Mouse (Mus musculus) intestine, embryonic 15.5 days (tissue): ENCODE results near the gene Tgfbr2. TPM values are rescaled to one million over a fixed set of nuclear protein-coding genes. Genes with fewer than 3 reads are reported as not detected.
A peak's percentile ranks its signal among the peaks of the same experiment; 100 is the strongest.

Source experiments
- ATAC-seq: fragments of 200-750 bp; cut with Nextera tagmentation; 2 replicates; pipeline ENCODE4 v1.8.0; 2017; ENCODE audit warnings: moderate TSS enrichment, moderate library complexity
- H3K27ac ChIP-seq: fragments of 300-500 bp; sonication (generic); 2 replicates; pipeline ENCODE4 v1.5.1; 2015; ENCODE audit warnings: mild to moderate bottlenecking, inconsistent platforms
- H3K27me3 ChIP-seq: fragments of 300-500 bp; sonication (generic); replicated peaks from 2 replicates; pipeline ENCODE4 v1.6.1; 2015; ENCODE audit warnings: inconsistent platforms
- H3K36me3 ChIP-seq: fragments of 300-500 bp; sonication (generic); 2 replicates; pipeline ENCODE4 v1.6.1; 2015; ENCODE audit warnings: inconsistent platforms
- H3K4me1 ChIP-seq: fragments of 300-500 bp; sonication (generic); replicated peaks from 2 replicates; pipeline ENCODE4 v1.6.1; 2015; ENCODE audit warnings: inconsistent platforms
- H3K4me2 ChIP-seq: fragments of 300-500 bp; sonication (generic); replicated peaks from 2 replicates; pipeline ENCODE4 v1.6.1; 2015; ENCODE audit warnings: mild to moderate bottlenecking, inconsistent platforms
- H3K4me3 ChIP-seq: fragments of 300-500 bp; sonication (generic); replicated peaks from 2 replicates; pipeline ENCODE4 v1.5.1; 2015; ENCODE audit warnings: inconsistent platforms
- H3K9ac ChIP-seq: fragments of 300-500 bp; sonication (generic); 2 replicates; pipeline ENCODE4 v1.6.1; 2015; ENCODE audit warnings: inconsistent platforms
- H3K9me3 ChIP-seq: fragments of 300-500 bp; sonication (generic); 2 replicates; pipeline ENCODE4 v1.6.1; 2016; ENCODE audit warnings: inconsistent platforms
- WGBS: fragments of 180-500 bp; shearing (Covaris S2); methylation state at CpG from one replicate; pipeline ENCODE4 v1.1.7; 2015; 5-methylcytosine and 5-hydroxymethylcytosine counted together
- polyA plus RNA-seq: library from polyadenylated mRNA; unstranded; fragments of >200 nt; fragmentation: Nextera tagmentation; extraction: Ambion mirVana; gene quantifications from 2 replicates; pipeline ENCODE4 v1.2.1, GENCODE M21; 2015

The Tgfbr2 gene
- polyA plus RNA-seq, 1 experiment from 2014 or later: 31.8 TPM

DNA sequence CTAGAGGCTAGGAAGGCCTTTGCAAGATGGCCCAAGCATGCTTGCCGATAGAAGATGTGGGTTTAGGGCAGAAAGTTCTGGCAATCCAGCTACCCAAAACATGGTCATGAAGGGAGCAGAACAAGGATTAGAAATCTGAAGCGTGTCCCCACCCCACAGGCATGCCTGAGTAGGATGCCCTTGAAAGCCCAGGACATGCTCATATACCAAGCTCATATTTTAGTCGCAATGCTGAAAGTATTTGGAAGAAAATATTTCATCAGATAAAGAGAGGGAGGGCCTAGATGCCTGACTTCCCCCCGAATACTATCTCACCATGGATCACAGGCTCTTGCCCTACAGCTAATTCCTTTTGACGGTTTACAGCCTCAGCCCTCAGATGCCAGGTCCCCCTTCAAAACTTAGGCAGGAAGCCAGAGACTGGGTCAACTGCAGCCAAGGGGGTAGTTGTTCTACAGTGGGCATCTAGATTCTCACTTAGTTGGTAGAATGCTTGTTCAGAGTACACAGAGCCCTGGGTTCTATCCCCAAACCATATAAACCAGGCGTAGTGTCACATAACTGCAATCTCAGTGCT lies 7.8 kb downstream of the Tgfbr2 start:
- Histone ChIP-seq H3K4me3 (no peak overlapping the region), H3K9ac (no peak overlapping the region), H3K27me3 (no peaks in the 10 kb centered on the region), H3K4me1 (peaks cover 19% of the 10 kb centered on the region), H3K4me2 (no peak overlapping the region), H3K9me3 (no peaks in the 10 kb centered on the region), H3K27ac (no peak overlapping the region), H3K36me3 (0 out of 2 replicates have a peak, but pooled peaks cover 4% of the 10 kb centered on the region)
- no peak for ATAC-seq
- 76% methylated on average over 6 of the region's 6 CpGs for WGBS

DNA sequence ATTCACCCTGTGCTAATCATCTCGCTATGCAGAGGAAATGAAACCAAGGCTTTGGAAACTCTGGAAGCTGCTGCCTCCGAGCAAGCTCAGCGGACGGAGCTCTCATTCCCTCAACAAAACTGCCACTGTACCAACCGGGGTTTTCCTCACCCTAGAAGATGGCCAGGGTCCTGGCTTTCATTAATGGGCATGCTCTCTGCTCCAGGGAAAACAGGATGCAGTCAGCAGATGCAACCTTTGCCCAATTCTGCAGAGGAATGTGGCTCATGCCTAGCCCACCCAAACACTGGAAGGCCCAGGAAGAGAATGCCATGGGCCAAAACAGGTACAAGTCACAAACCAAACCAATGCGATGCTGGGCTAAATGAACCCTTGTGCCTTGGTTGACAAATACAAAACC lies 8.8 kb downstream of the Tgfbr2 start:
- Histone ChIP-seq H3K36me3 (0 out of 2 replicates have a peak, but pooled peaks cover 4% of the 10 kb centered on the region), H3K9me3 (no peaks in the 10 kb centered on the region), H3K4me2 (no peak overlapping the region), H3K9ac (no peak overlapping the region), H3K4me1 (peaks cover 16% of the 10 kb centered on the region; the same call in 1 of the 2 replicates), H3K27ac (no peak overlapping the region; the same call in 1 of the 2 replicates), H3K4me3 (no peak overlapping the region), H3K27me3 (no peaks in the 10 kb centered on the region)
- no peak for ATAC-seq
- 83% methylated on average over 6 of the region's 6 CpGs for WGBS

DNA sequence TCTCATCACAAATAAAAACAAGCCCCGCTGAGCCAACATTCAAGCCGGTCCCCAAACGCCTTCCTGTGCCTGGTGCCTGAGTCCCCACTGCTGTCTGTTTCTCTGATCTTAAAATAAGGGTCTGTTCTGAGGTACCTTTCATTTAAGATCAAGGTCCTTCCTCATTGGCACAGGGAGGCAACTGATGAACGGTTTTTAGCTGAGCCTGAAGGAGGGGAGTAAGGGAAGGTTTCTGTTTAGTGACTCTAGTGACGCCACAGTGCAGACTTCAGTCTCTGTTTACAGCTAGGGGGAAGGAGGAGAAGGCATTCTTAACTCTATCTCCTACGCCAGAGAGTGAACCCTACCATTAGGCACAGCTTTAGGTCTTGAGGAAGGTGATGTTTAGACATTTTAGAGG lies 11.3 kb downstream of the Tgfbr2 start:
- Histone ChIP-seq H3K27me3 (no peaks in the 10 kb centered on the region), H3K9me3 (no peaks in the 10 kb centered on the region), H3K36me3 (0 out of 2 replicates have a peak, but pooled peaks cover 4% of the 10 kb centered on the region), H3K27ac (no peak overlapping the region), H3K4me1 (peaks cover 10% of the 10 kb centered on the region; the same call in 1 of the 2 replicates), H3K9ac (no peak overlapping the region), H3K4me2 (no peak overlapping the region), H3K4me3 (no peak overlapping the region)
- 66% methylated on average over 6 of the region's 6 CpGs for WGBS
- no peak for ATAC-seq

DNA sequence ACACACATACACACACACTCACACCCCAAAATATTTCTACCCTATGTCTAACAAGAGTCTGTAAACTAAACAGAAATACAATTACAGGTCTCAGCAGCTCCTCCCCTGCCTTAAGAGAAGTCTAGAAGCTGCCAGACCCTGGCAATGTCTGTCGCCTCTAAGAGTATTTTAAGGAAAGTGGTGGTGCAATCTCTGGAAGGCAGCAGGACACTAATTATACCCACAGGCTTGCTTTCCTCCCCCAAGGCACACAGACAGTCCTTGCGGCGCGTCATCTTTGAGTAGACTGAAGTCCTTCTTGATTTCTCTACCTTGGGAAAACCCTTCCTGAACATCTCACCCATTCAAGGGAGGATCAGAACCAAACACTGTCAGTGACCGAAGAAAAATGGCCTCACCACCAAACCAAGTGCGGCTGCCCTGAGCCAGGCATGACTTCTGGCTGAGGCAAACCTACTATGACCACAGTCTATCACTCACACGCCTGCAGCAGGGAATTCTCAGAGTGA lies 12.2 kb downstream of the Tgfbr2 start:
- H3K4me1 ChIP-seq: peaks cover 10% of the 10 kb centered on the region; the same call in 1 of the 2 replicates
- H3K9ac ChIP-seq: no peak overlapping the region
- H3K27me3 ChIP-seq: no peaks in the 10 kb centered on the region
- 91% methylated on average over 7 of the region's 7 CpGs for WGBS
- H3K4me3 ChIP-seq: no peak overlapping the region
- H3K27ac ChIP-seq: no peak overlapping the region
- no peaks in the 10 kb centered on the region for H3K9me3 ChIP-seq
- no peak overlapping the region for H3K4me2 ChIP-seq
- no peak for ATAC-seq
- H3K36me3 ChIP-seq: 0 out of 2 replicates have a peak, but pooled peaks cover 4% of the 10 kb centered on the region

DNA sequence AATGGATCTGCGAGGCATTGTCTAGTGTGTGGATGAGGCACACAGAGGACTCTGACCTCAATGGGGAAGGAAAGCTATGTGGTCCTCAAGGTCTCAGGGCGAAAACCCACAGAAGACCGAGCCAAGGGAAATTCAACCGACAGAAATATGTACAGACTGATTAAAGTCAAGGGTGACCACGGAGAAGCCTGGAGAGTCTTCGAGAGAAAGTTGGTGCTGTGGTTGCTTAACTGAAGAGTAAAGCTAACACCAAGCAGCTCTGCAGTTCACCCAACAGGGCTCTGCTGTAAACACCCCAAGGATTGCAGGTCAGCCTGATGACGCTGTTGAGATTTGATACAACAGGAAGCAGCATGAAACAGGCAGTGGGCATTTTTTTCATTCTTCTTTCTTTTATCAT lies 14.3 kb downstream of the Tgfbr2 start:
- 80% methylated on average over 7 of the region's 7 CpGs for WGBS
- H3K9me3 ChIP-seq: no peaks in the 10 kb centered on the region
- H3K27ac ChIP-seq: no peak overlapping the region
- H3K4me1 ChIP-seq: peaks cover 4% of the 10 kb centered on the region; the same call in 1 of the 2 replicates
- H3K36me3 ChIP-seq: 0 out of 2 replicates have a peak, but pooled peaks cover 4% of the 10 kb centered on the region
- no peak overlapping the region for H3K9ac ChIP-seq
- no peak for ATAC-seq
- H3K4me3 ChIP-seq: no peak overlapping the region
- H3K4me2 ChIP-seq: no peak overlapping the region
- no peaks in the 10 kb centered on the region for H3K27me3 ChIP-seq

DNA sequence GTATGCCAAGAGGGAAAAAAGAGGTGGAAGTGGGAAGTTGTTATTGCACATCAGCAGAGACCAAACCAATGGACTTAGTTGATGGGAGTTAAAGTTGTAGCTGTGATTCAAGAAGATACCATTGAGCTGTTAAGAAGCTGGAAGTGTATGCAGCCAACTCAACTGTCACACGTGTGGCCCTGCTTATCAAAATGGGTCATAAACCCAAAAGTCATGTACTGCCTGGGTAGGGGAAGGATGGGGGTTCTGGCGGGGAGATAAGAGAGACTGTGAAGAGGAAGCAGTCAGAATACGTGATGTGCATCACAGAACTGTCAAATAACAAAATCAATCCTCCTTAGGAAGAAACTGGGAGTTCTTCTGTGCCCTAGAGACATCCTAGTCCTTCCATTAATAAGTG lies 15.1 kb downstream of the Tgfbr2 start:
- H3K4me3 ChIP-seq: no peak overlapping the region
- H3K4me1 ChIP-seq: peaks cover 4% of the 10 kb centered on the region; the same call in 1 of the 2 replicates
- H3K27me3 ChIP-seq: no peaks in the 10 kb centered on the region
- H3K4me2 ChIP-seq: no peak overlapping the region
- H3K9me3 ChIP-seq: no peaks in the 10 kb centered on the region
- WGBS: 76% methylated on average over 3 of the region's 3 CpGs
- ATAC-seq: no peak
- H3K36me3 ChIP-seq: peaks cover 9% of the 10 kb centered on the region
- H3K9ac ChIP-seq: no peak overlapping the region
- no peak overlapping the region for H3K27ac ChIP-seq

DNA sequence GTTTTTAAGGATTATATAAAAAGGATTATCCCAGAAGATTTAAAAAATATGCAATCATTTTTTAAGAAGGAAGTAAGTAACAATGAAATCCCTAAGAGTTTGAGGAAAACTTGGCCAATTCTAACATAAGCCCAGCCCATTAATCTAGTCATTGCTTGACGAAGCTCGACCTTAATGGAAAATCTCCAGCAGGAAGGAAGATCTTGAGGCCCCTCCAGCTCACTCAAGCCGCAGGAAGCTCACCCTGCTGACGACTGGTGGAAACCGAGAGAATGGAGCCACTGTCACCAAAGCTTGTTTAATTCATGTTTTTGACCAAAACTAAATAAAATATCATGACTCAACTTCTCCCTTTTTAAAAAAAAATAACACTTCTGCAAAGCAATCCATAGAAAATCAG lies 18.7 kb downstream of the Tgfbr2 start:
- Histone ChIP-seq H3K4me1 (peaks cover 14% of the 10 kb centered on the region; the same call in 1 of the 2 replicates), H3K9me3 (no peaks in the 10 kb centered on the region), H3K9ac (no peak overlapping the region), H3K27ac (no peak overlapping the region), H3K4me2 (no peak overlapping the region), H3K4me3 (no peak overlapping the region), H3K27me3 (no peaks in the 10 kb centered on the region), H3K36me3 (peaks cover 5% of the 10 kb centered on the region)
- ATAC-seq: no peak
- 77% methylated on average over 5 of the region's 5 CpGs for WGBS

DNA sequence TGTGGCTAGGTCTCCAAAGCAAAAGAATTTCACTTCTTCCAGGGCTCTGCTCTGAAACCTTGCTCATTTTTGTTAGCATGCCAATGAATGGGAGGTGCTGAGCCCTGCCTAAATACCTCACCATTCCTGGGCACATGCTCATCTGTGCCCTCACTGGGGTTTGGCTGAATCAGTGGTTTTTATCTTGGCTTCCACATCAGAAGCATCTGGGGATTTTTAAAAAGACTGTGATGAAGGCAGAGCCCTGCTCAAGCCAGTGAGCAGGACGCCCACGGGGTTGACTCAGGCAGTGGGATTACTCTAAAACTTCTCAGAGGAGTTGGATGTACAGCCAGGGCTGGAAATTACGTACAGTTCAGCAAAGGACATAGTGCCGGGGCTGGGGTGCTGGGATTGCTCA lies 22.3 kb downstream of the Tgfbr2 start:
- Histone ChIP-seq H3K4me1 (peaks cover 15% of the 10 kb centered on the region; the same call in 1 of the 2 replicates), H3K4me3 (no peak overlapping the region), H3K36me3 (peaks cover 5% of the 10 kb centered on the region), H3K9ac (no peak overlapping the region), H3K27ac (0 out of 2 replicates have a peak overlapping the region, but pooled peaks have one; percentile 49), H3K27me3 (no peaks in the 10 kb centered on the region), H3K4me2 (no peak overlapping the region), H3K9me3 (no peaks in the 10 kb centered on the region)
- WGBS: 78% methylated on average over 4 of the region's 4 CpGs
- no peak; the same call in 1 of the 2 replicates for ATAC-seq

DNA sequence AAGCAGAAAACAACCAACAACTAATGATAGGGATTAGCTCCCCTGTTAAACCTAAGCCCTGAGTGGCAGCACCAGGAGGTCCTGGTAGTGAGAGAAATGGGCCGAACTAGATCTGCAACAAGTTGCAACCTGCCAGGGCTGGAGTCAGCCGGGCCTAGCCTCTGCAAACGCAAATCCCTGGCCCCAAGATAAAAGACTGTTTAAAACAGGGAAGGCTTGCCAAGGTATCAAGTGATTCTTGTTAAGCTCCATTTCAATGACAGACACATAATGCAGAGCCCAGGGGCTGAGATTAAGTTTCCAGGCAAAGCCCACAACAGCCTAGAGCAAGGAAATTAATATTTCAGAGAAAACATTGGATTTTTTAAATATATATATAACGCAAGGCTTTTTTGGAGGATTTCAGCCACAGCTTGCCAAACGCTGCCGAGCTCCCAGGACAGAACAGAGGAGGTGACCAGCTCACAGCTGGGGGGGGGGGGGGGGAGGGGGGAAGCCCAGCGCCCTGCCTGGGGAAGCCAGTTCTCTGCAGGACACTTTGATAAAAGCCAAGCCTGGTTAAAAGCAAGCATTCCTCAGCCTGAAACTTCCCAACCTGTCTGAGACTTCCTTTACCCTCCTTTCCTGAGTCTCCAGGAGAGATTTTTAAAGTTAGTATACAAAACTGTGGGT lies 24.3 kb downstream of the Tgfbr2 start:
- 0 out of 2 replicates have a peak, but pooled peaks have one; percentile 11 for ATAC-seq
- 34% methylated on average over 7 of the region's 7 CpGs for WGBS
- Histone ChIP-seq H3K27me3 (no peaks in the 10 kb centered on the region), H3K4me3 (no peak overlapping the region), H3K9ac (no peak overlapping the region), H3K4me1 (peaks cover 15% of the 10 kb centered on the region; the same call in 1 of the 2 replicates), H3K4me2 (no peak overlapping the region), H3K9me3 (no peaks in the 10 kb centered on the region), H3K36me3 (peaks cover 5% of the 10 kb centered on the region), H3K27ac (peak overlapping the region; percentile 40; the same call in 1 of the 2 replicates)

DNA sequence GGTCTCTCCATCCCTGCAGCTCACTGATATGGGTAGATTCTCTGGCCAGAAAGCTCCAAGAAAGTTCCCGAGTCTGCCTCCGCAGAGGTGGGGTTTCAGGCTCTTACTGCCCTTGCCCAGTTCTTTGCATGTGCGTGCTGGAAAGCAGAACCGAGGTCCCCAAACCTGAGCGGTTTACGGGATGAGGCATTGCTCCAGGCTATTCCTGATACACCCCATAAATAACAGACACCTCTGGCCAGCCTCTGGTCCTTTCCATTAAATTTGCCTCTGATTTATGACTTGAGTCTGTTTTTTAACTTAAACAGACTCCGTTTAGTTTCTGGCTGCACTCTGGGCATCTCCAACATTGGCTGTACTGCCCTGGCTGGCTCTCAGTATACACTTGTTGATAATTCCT lies 26.4 kb downstream of the Tgfbr2 start:
- peak overlapping the region; percentile 18; the same call in 1 of the 2 replicates for H3K27ac ChIP-seq
- no peak overlapping the region for H3K4me3 ChIP-seq
- peaks cover 20% of the 10 kb centered on the region for H3K4me1 ChIP-seq
- H3K9me3 ChIP-seq: no peaks in the 10 kb centered on the region
- H3K36me3 ChIP-seq: no peaks in the 10 kb centered on the region; the same call in 1 of the 2 replicates
- no peaks in the 10 kb centered on the region for H3K27me3 ChIP-seq
- no peak overlapping the region for H3K9ac ChIP-seq
- no peak overlapping the region for H3K4me2 ChIP-seq
- WGBS: 50% methylated on average over 7 of the region's 7 CpGs
- ATAC-seq: no peak

DNA sequence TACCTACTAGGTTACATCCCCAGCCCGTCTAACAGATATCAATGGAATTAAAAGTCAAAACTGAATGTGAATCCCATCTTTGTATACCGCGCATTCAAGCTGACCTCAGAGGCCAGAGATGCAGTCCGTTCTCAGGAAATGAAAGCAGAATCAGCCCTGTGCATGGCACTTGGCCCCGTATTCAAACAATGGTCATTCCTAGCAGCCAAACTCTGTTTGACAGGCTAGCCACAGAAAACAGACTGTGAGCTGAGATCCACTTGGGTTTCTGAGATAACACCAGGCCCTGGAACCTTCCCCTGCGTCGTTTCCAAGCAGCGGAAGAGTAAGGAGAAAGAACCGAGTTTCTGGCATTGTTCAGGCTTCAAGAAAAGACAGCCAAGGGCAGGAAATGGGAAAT lies 28.9 kb downstream of the Tgfbr2 start:
- no peak overlapping the region for H3K4me2 ChIP-seq
- 43% methylated on average over 9 of the region's 9 CpGs for WGBS
- H3K27me3 ChIP-seq: no peaks in the 10 kb centered on the region
- H3K9me3 ChIP-seq: no peaks in the 10 kb centered on the region
- H3K4me1 ChIP-seq: peaks cover 6% of the 10 kb centered on the region
- H3K4me3 ChIP-seq: no peak overlapping the region
- no peak overlapping the region for H3K9ac ChIP-seq
- no peaks in the 10 kb centered on the region for H3K36me3 ChIP-seq
- H3K27ac ChIP-seq: peak overlapping the region; percentile 59
- no peak for ATAC-seq

DNA sequence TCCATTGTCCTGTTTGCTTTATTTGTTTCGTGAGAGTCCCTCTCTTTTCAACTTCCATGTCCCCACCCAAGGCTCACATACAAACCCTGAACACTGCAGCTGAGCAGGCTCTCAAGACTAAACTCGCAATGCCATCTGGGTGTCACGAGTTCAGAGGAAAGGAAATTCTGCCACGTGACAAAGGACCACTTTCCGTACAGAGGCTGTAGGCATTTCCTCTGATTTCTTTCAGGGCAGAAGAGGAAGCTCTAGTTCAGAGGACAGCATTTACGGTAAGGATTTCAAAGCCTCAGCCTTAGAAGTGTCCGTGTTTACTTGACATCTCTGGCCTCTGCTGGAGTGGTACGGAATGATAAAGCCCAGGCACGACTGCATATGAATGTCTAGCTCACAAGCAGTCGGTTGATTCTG lies 29.9 kb downstream of the Tgfbr2 start:
- Histone ChIP-seq H3K4me2 (no peak overlapping the region), H3K27me3 (no peaks in the 10 kb centered on the region), H3K27ac (peak overlapping the region; percentile 36), H3K4me3 (no peak overlapping the region), H3K9me3 (no peaks in the 10 kb centered on the region), H3K4me1 (peaks cover 5% of the 10 kb centered on the region), H3K36me3 (no peaks in the 10 kb centered on the region), H3K9ac (no peak overlapping the region)
- no peak for ATAC-seq
- WGBS: 24% methylated on average over 10 of the region's 10 CpGs
